Mouse (Mus musculus): ENCODE results near the gene Krt7. TPM values are rescaled to one million over a fixed set of nuclear protein-coding genes. Genes with fewer than 3 reads are reported as not detected.

The Krt7 gene
- total RNA-seq, 2 experiments from 2014 or later = not detected

GRCm38 (mm10) chr15:101370101-101370911 is 40.5 kb upstream of the Krt7 start, which contains the start of gene Krt80:
Gene Krt80 (minus strand): TSS chr15:101370162.
- no peak within 1 kb of the TSS for H3K4me3 ChIP-seq
- DNase-seq (ENCODE audit: low spot score in 2 of 2) = no peak
- TF ChIP-seq CTCF (conservative IDR thresholded peaks at IDR 0.05) = no peak
- H3K27ac ChIP-seq = no peak within 1 kb of the TSS

- no peak for TF ChIP-seq CTCF (conservative IDR thresholded peaks at IDR 0.05)
- DNase-seq (ENCODE audit: low spot score in 2 of 2) = no peak
- Histone ChIP-seq H3K4me3 (no peak overlapping the region), H3K27ac (no peak overlapping the region)
Measured at GRCm38 (mm10) chr15:101371141-101371985, 39.5 kb upstream of the Krt7 start.

GRCm38 (mm10) chr15:101372131-101372977 is 38.5 kb upstream of the Krt7 start:
- no peak overlapping the region for H3K27ac ChIP-seq
- H3K4me3 ChIP-seq = no peak overlapping the region
- no peak for TF ChIP-seq CTCF (conservative IDR thresholded peaks at IDR 0.05)

GRCm38 (mm10) chr15:101373286-101373898 is 37.5 kb upstream of the Krt7 start:
- no peak for TF ChIP-seq CTCF (conservative IDR thresholded peaks at IDR 0.05)
- peak in 1 of 2 experiments; percentile 24 for DNase-seq (ENCODE audit: low spot score in 2 of 2)
- no peak overlapping the region for H3K27ac ChIP-seq
- no peak overlapping the region for H3K4me3 ChIP-seq

More at GRCm38 (mm10) chr15:101372131-101372977, 38.5 kb upstream of the Krt7 start:
- no peak for DNase-seq (ENCODE audit: low spot score in 2 of 2)

- H3K4me3 ChIP-seq = no peak overlapping the region
- DNase-seq (ENCODE audit: low spot score in 2 of 2) = peak in 1 of 2 experiments; percentile 16
- no peak for TF ChIP-seq CTCF (conservative IDR thresholded peaks at IDR 0.05)
- H3K27ac ChIP-seq = peak overlapping the region; percentile 36; the same call in 1 of the 2 replicates
Measured at GRCm38 (mm10) chr15:101374879-101375278, 36.0 kb upstream of the Krt7 start.

- Histone ChIP-seq H3K27ac (no peak overlapping the region), H3K4me3 (no peak overlapping the region)
- TF ChIP-seq CTCF (conservative IDR thresholded peaks at IDR 0.05) = no peak
- DNase-seq (ENCODE audit: low spot score in 2 of 2) = peak; percentile 19 to 30
Measured at GRCm38 (mm10) chr15:101375956-101376775, 34.7 kb upstream of the Krt7 start.

GRCm38 (mm10) chr15:101376776-101377061 is 34.1 kb upstream of the Krt7 start:
- H3K27ac ChIP-seq = no peak overlapping the region
- peak; percentile 14 for TF ChIP-seq CTCF (conservative IDR thresholded peaks at IDR 0.05)
- no peak for DNase-seq (ENCODE audit: low spot score in 2 of 2)
- H3K4me3 ChIP-seq = no peak overlapping the region

GRCm38 (mm10) chr15:101378646-101379045 is 32.2 kb upstream of the Krt7 start:
- TF ChIP-seq CTCF (conservative IDR thresholded peaks at IDR 0.05) = no peak
- DNase-seq (ENCODE audit: low spot score in 2 of 2) = no peak
- no peak overlapping the region for H3K27ac ChIP-seq

GRCm38 (mm10) chr15:101381758-101382157 is 29.1 kb upstream of the Krt7 start:
- TF ChIP-seq CTCF (conservative IDR thresholded peaks at IDR 0.05) = no peak
- no peak overlapping the region for H3K4me3 ChIP-seq
- DNase-seq (ENCODE audit: low spot score in 2 of 2) = no peak
- H3K27ac ChIP-seq = no peak overlapping the region

More at GRCm38 (mm10) chr15:101378646-101379045, 32.2 kb upstream of the Krt7 start:
- no peak overlapping the region for H3K4me3 ChIP-seq

GRCm38 (mm10) chr15:101382811-101383210 is 28.0 kb upstream of the Krt7 start:
- H3K27ac ChIP-seq = no peak overlapping the region
- no peak overlapping the region for H3K4me3 ChIP-seq
- no peak for TF ChIP-seq CTCF (conservative IDR thresholded peaks at IDR 0.05)
- no peak for DNase-seq (ENCODE audit: low spot score in 2 of 2)

GRCm38 (mm10) chr15:101384610-101385009 is 26.2 kb upstream of the Krt7 start:
- no peak for TF ChIP-seq CTCF (conservative IDR thresholded peaks at IDR 0.05)
- no peak for DNase-seq (ENCODE audit: low spot score in 2 of 2)
- Histone ChIP-seq H3K4me3 (no peak overlapping the region), H3K27ac (no peak overlapping the region)

All from layer of hippocampus, adult 2 months (tissue).